Mouse (Mus musculus) hindbrain, postnatal 0 days (tissue): ENCODE data around the gene Dus1l. TPM values are rescaled to one million over a fixed set of nuclear protein-coding genes. Genes with fewer than 3 reads are reported as not detected.

Experiments used
- ATAC-seq: fragments of 200-750 bp; cut with Nextera tagmentation; 2 replicates; pipeline ENCODE4 v1.8.0; 2017; ENCODE audit warnings: mild to moderate bottlenecking, moderate TSS enrichment, moderate library complexity
- DNase-seq: peaks from one replicate; pipeline ENCODE4 v3.0.0-alpha.2; 2015; ENCODE audit warnings: low spot score
- H3K27ac ChIP-seq: fragments of 300-500 bp; sonication (generic); 2 replicates; pipeline ENCODE4 v1.5.1; 2014; ENCODE audit warnings: mild to moderate bottlenecking
- H3K27me3 ChIP-seq: fragments of 300-500 bp; sonication (generic); 2 replicates; pipeline ENCODE4 v1.6.1; 2014; ENCODE audit warnings: low read length, mixed read lengths; ENCODE audit not compliant: insufficient read depth
- H3K36me3 ChIP-seq: fragments of 300-500 bp; sonication (generic); 2 replicates; pipeline ENCODE4 v1.6.1; 2014; ENCODE audit warnings: low read length, mixed read lengths; ENCODE audit not compliant: insufficient read depth
- H3K4me1 ChIP-seq: fragments of 300-500 bp; sonication (generic); 2 replicates; pipeline ENCODE4 v1.6.1; 2014; ENCODE audit warnings: antibody characterized with exemption, low read length, mixed read lengths; ENCODE audit not compliant: insufficient read depth
- H3K4me2 ChIP-seq: fragments of 300-500 bp; sonication (generic); 2 replicates; pipeline ENCODE4 v1.6.1; 2014; ENCODE audit warnings: low read depth, mild to moderate bottlenecking, low read length, moderate library complexity, mixed read lengths
- H3K4me3 ChIP-seq: fragments of 300-500 bp; sonication (generic); 2 replicates; pipeline ENCODE4 v1.5.1; 2014; ENCODE audit warnings: low read length
- H3K9ac ChIP-seq: fragments of 300-500 bp; sonication (generic); replicated peaks from 2 replicates; pipeline ENCODE4 v1.6.1; 2014; ENCODE audit warnings: mild to moderate bottlenecking, low read length, moderate library complexity, mixed read lengths
- H3K9me3 ChIP-seq: fragments of 300-500 bp; sonication (generic); 2 replicates; pipeline ENCODE4 v1.6.1; 2016; ENCODE audit warnings: low read length, mixed read lengths
- CTCF ChIP-seq: IDR thresholded peaks from 2 replicates; pipeline ENCODE4 v1.5.1; 2016; ENCODE audit warnings: antibody characterized with exemption, control low read depth, low read depth
- WGBS: fragments of 180-500 bp; shearing (Covaris S2); extraction: QIAGEN DNeasy Blood & Tissue Kit; methylation state at CpG from one replicate; pipeline ENCODE4 v1.1.7; 2014; 5-methylcytosine and 5-hydroxymethylcytosine counted together
- polyA plus RNA-seq: library from polyadenylated mRNA; unstranded; fragments of >200 nt; fragmentation: Nextera tagmentation; extraction: Ambion mirVana; gene quantifications from 2 replicates; pipeline ENCODE4 v1.2.1, GENCODE M21; 2015
- total RNA-seq: library from RNA; depleted of rRNA; stranded (reverse); fragments of >200 nt; gene quantifications from 2 replicates; pipeline ENCODE4 v1.2.3, GENCODE M21; 2014

The Dus1l gene
- total and polyA plus RNA-seq, 2 experiments from 2014 or later: 40.4 to 48.5 TPM

- H3K4me3 ChIP-seq: no peak overlapping the region
- H3K9ac ChIP-seq: no peak overlapping the region
- ATAC-seq (no peak), DNase-seq (no peak)
- H3K27ac ChIP-seq: no peak overlapping the region
- H3K36me3 ChIP-seq: 0 out of 2 replicates have a peak, but pooled peaks cover 4% of the 10 kb centered on the region
- no peaks in the 10 kb centered on the region for H3K27me3 ChIP-seq
- H3K9me3 ChIP-seq: no peaks in the 10 kb centered on the region
- peaks cover 8% of the 10 kb centered on the region for H3K4me1 ChIP-seq
- TF ChIP-seq CTCF: no peak
- no peak overlapping the region for H3K4me2 ChIP-seq
- WGBS: 87% methylated on average over 10 of the region's 10 CpGs
These were observed 33.7 kb upstream of the Dus1l start for GRCm38 (mm10) chr11:120829757-120830532.

GRCm38 (mm10) chr11:120828416-120828815 lies 32.2 kb upstream of the Dus1l start:
- 77% methylated on average over 4 of the region's 4 CpGs for WGBS
- H3K27ac ChIP-seq: no peak overlapping the region
- TF ChIP-seq CTCF: no peak
- H3K4me2 ChIP-seq: no peak overlapping the region
- H3K4me3 ChIP-seq: no peak overlapping the region
- no peak for DNase-seq
- no peak overlapping the region for H3K9ac ChIP-seq
- H3K9me3 ChIP-seq: no peaks in the 10 kb centered on the region
- H3K4me1 ChIP-seq: peaks cover 9% of the 10 kb centered on the region
- H3K36me3 ChIP-seq: 0 out of 2 replicates have a peak, but pooled peaks cover 4% of the 10 kb centered on the region
- no peaks in the 10 kb centered on the region for H3K27me3 ChIP-seq
- no peak for ATAC-seq

GRCm38 (mm10) chr11:120826016-120826953 lies 30.1 kb upstream of the Dus1l start:
- WGBS: 75% methylated on average over 8 of the region's 8 CpGs
- Histone ChIP-seq H3K9me3 (no peaks in the 10 kb centered on the region), H3K36me3 (0 out of 2 replicates have a peak, but pooled peaks cover 7% of the 10 kb centered on the region), H3K27me3 (no peaks in the 10 kb centered on the region), H3K4me2 (no peak overlapping the region), H3K9ac (0 out of 2 replicates have a peak overlapping the region, but pooled peaks have one; percentile 95), H3K4me1 (peaks cover 24% of the 10 kb centered on the region), H3K4me3 (no peak overlapping the region), H3K27ac (peak overlapping the region; percentile 100)
- ATAC-seq (no peak), DNase-seq (no peak)
- TF ChIP-seq CTCF: no peak

GRCm38 (mm10) chr11:120825289-120825863 lies 29.2 kb upstream of the Dus1l start:
- Histone ChIP-seq H3K4me1 (peaks cover 27% of the 10 kb centered on the region), H3K9me3 (no peaks in the 10 kb centered on the region), H3K4me3 (peak overlapping the region; percentile 91), H3K27ac (peak overlapping the region; percentile 100), H3K36me3 (peaks cover 15% of the 10 kb centered on the region; the same call in 1 of the 2 replicates), H3K4me2 (peak overlapping the region; percentile 93), H3K9ac (peak overlapping the region; percentile 95), H3K27me3 (no peaks in the 10 kb centered on the region)
- DNase-seq: no peak
- 37% methylated on average over 4 of the region's 4 CpGs for WGBS
- no peak for TF ChIP-seq CTCF
- ATAC-seq: no peak

GRCm38 (mm10) chr11:120824787-120825288 lies 28.6 kb upstream of the Dus1l start:
- Histone ChIP-seq H3K4me3 (peak overlapping the region; percentile 91), H3K27ac (peak overlapping the region; percentile 100), H3K9me3 (no peaks in the 10 kb centered on the region), H3K4me2 (peak overlapping the region; percentile 93), H3K4me1 (peaks cover 27% of the 10 kb centered on the region), H3K27me3 (no peaks in the 10 kb centered on the region), H3K36me3 (peaks cover 17% of the 10 kb centered on the region), H3K9ac (peak overlapping the region; percentile 95)
- DNase-seq: no peak
- TF ChIP-seq CTCF: no peak
- under 1% methylated on average over 21 of the region's 21 CpGs for WGBS
- peak; percentile 21 for ATAC-seq
